Mouse (Mus musculus) retina, postnatal 7 days (tissue): Measurements from ENCODE around the gene Fut11.

Experiments used
- DNase-seq: peaks from one replicate; pipeline ENCODE4 v3.0.0-alpha.2; 2012; ENCODE audit warnings: low read depth, low spot score

Fut11 gene

DNA sequence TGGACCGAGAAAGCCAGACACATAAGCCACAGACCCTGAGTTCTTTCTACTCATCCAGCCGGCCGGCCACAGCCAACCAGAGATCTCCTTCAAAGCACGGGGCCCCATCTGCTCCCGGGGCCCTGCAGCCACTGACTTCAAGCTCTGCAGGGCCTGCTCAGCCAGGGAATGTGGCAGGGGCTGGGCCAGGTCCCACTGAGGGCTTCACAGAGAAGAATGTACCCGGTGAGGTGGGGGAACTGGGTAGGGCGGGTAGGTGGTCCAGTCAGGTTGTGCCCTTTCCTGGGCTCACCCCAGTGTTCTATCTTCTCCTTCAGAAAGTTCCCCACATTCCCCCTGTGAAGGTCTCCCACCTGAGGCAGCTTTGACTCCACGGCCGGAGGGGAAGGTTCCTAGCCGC lies 23.7 kb downstream of the Fut11 start:
- no peak for DNase-seq

GRCm38 (mm10) chr14:20719767-20720166 lies 25.0 kb downstream of the Fut11 start:
- no peak for DNase-seq

GRCm38 (mm10) chr14:20721371-20721770 lies 26.6 kb downstream of the Fut11 start:
- DNase-seq, result no peak

DNA sequence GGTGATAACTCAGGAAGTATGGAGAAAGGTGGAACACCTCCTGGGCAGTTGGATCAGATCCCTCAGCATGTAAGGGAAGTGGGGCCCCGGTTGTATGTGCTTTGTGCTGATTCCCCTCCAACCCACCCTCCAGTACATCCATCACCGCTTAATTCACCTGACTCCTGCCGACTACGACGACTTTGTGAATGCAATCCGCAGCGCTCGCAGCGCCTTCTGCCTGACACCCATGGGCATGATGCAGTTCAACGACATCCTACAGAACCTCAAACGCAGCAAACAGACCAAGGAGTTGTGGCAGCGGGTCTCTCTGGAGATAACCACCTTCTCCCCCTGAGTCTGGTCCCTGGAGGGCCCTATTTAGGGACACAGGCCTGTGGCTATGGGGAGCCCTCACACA lies 28.2 kb downstream of the Fut11 start:
- no peak for DNase-seq

DNA sequence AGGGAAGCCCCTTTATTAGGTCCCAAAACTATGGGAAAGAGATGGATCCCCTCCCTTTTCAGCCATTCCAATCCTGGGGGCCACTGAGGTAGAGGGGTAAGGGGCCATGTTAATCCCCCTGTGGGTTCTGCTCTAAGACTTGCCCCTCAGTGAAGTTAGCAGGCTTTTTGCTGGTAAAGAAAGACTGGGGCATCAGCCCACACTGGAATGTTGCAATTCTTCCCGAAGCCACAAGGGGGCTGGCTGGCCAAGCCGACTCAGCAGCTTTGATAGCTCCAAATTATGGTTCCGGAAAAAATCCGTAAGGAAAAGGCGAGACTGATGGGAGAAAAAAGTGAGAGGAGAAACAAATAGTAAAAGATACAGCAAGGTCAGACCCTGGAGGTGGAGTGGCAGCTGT lies 29.3 kb downstream of the Fut11 start:
- DNase-seq, result no peak

DNA sequence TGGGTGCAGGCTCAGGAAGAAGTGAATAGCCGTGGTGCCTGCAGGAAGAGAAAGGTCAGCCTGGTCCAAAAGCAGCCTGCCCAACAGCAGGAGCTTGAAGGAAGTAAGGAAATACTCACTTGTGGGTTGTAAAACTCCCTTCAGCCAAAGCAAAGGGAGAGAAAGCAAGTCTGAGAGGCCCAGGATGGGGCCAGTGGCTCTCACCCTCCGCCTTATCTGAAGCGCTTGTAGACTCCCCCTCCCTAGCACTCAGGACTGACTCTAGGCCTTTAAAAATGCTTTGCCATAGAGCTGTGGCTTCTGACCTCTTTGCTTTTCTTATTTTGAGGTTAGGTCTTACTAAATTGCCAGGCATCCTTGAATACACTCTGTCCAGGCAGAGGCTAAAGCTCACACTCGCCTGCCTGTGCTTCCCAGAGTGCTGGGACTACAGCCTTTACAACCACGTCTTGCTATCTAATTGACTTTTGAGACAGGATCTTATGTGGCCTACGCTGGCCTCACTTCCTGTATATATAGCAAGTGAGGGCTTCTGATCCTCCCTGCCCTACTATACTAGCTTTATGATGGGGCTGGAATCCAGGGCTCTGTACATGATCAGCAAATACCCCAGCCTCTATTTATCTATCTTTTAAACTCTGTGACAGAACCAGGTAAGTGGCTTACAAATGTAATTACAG lies 31.0 kb downstream of the Fut11 start:
- DNase-seq, result no peak

DNA sequence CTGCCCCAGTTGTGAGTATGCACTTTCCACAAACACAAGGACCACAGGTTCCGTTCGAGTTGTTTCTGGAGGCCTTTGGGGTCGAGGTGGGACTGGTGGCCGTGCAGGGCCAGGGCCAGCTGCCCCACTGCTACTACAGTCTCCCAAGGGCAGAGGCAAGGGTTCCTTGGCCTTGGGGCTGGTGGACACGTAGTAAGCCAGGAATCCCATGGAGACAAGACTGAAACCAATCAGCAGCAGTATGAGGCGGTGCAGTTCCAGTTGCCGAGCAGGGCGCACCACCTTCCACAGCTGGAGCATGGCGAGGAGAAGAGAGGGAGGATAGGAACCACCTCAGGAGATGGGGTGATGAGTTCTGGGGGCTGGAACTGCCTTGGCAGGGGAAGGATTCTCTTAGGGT lies 35.1 kb downstream of the Fut11 start:
- no peak for DNase-seq

- no peak for DNase-seq
Measured at GRCm38 (mm10) chr14:20730853-20731602, 36.3 kb downstream of the Fut11 start.

- no peak for DNase-seq
Measured at GRCm38 (mm10) chr14:20733041-20733951, 38.5 kb downstream of the Fut11 start.

GRCm38 (mm10) chr14:20733952-20734774 lies 39.4 kb downstream of the Fut11 start, which contains the start of gene Ndst2:
TSS of gene Ndst2 (minus strand) at chr14:20734562.
- DNase-seq, result peak; percentile 80

- DNase-seq, result no peak
Measured at GRCm38 (mm10) chr14:20735052-20735451, 40.3 kb downstream of the Fut11 start.

GRCm38 (mm10) chr14:20735892-20736390 lies 41.2 kb downstream of the Fut11 start:
- DNase-seq, result no peak

DNA sequence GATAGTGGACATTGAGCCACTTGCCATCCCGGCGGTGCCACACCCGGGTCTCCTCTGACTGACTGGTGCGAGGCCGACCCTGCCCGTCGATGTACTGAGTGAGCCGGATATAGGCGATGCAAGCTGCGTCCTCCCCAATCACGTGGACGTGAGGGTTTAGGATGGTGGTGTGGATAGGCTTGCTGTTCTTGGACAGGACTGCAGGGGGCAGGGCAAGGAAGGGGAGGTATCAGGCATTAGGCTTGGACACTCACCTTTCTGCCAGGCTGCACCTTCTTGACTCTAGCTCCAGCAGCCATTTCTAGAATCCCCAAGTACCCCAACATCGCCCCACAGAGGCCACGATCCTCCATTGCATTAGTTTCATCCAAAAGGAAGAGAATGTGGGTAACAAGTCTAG lies 42.5 kb downstream of the Fut11 start:
- DNase-seq, result peak; percentile 29

DNA sequence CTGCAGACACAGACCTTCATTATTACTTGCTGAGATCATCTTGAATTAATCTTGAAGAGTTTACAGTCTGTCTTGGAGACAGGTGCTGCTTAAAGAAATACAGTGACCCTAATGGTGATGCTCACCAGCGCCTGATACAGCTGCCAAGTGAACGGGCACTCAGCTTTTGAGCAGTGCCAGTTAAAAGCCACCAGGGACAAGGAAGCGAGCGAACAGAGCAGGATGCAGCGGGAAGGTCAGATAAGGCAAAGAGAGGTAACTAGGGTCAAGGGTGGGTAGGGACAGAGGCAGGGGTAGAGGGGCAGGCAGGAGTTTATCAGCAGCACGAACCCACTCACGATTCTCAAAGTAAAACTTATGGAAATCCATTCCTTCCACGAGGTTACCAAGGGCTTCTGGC lies 43.7 kb downstream of the Fut11 start:
- no peak for DNase-seq

GRCm38 (mm10) chr14:20741301-20741700 lies 46.5 kb downstream of the Fut11 start:
- no peak for DNase-seq

- DNase-seq, result no peak
Measured at GRCm38 (mm10) chr14:20743614-20744013, 48.8 kb downstream of the Fut11 start.

DNA sequence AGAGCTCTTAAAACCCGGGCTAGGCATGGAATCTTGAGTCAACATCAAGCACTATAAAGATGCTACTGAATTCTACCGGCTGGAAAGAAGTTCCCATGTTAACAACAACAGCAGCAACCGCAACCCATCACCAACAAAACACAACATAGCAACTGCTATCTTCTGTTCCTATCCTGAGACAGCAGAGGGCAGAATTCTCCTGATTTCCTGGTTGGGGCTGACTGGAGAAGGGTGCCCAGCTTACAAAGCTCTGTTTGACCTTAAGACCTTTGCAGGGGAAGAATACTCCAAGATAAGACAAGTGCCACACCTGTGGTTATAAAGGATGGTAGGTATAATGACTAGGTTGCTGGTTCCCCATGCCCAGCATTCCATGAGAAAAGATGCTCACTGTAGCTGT lies 52.2 kb downstream of the Fut11 start:
- no peak for DNase-seq

DNA sequence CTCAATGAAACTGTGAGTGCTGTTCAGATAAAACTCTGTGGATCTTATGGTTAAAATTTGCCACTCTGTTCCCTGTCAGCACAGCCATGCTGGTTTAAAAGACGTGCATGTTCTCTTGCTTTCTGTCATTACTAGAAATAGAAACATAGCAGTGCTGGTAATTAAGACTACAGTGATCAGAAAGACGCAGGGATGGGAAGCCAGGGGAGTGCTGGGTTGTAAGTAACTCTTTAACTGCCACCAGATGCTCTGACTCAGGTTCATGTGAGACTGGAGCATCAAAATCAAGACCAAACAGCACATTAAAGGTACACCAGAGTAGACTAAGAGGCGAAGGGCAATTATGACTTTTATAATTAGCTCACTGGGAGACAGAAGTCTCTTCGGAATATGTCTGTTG lies 53.6 kb downstream of the Fut11 start:
- DNase-seq, result no peak

DNA sequence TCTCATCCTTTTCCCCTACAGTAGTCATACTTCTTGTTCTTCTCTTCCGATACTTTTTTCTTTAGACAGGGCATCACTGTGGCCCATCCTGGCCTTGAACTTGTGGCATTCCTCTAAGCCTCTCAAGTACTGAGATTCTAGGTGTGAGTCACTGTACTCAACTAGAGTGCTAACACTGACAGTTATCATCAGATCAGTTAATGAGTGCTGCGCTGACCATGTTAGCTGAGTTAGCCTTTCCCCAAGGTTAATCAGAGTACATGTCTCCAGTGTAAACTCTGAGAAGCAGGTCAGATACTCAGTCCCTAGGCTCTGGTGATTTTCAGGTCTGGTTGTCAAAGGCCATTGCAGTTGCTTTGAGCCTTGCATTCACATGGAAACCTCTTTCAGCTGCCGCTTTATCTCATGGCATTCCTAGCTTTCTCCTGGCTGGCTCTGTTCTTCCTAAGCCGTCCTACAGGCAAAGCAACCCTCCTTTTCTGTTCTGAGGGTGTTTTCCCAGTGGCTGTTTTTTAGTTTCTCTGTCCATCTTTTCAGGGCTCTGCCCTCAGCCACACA lies 54.8 kb downstream of the Fut11 start:
- no peak for DNase-seq

- no peak for DNase-seq
Measured at GRCm38 (mm10) chr14:20750503-20750902, 55.7 kb downstream of the Fut11 start.
